Mouse (Mus musculus) kidney, postnatal 14 days (tissue): Measurements from ENCODE around the gene Clic3.

ENCODE experiments used
- DNase-seq: peaks from one replicate; pipeline ENCODE4 v3.0.0; 2022; ENCODE audit warnings: mixed read lengths

Clic3 gene

DNA sequence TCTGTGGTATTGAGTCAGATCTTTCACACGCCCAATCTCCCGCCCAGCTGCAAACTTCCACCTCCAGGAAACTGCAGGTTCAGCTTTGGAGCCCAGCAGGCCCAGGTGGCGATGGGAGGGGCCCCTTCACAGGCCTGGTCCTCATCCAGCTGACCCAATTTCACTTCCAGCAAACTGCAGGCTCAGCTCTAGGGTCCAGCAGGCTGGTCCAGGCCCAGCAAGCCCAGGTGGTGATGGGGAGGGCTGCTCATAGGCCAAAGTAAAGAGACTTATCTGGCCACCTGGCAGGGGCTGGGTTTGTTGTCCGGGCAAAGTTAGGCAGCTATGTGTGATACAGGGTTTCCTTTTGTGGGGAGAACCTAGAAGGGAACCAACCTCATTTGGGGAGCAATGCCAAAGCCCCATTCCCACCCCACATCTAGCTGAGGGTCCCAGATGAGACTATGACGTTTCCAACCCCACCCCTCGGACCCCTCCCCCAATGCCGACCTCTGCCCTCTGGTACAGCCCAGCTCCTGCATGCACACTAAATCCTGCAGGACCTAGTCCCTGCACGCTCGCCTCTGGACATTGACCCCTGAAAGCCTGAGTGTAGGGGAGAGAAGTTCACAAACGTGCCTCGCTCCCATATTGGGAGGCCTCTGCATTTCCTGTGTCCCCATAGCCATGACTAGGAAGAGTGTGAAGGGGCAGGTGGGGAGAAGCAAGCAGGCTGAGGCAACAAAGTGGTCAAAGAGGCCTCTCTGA, 28.4 kb downstream of the Clic3 start:
- peak; percentile 66 for DNase-seq

GRCm38 (mm10) chr2:25487965-25488670, 31.5 kb downstream of the Clic3 start:
- no peak for DNase-seq

DNA sequence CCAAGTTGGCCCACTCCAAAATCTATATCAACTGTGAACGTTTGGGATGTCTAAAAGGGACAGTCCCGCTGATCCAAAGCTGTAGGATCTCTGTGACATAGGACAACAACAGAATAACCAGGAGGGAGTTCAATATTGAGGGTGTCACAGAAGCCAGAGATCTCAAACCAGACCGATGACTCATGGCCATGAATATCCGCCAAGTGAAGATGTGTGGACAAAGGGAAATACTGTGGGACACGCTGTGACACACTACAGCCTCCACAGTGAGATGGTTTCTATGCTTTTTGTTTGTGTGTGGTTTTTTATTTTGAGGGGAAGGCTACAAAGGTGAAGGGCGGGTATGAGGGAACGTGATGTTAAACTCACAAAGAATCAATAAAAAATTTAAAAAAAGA, 32.0 kb downstream of the Clic3 start:
- no peak for DNase-seq

DNA sequence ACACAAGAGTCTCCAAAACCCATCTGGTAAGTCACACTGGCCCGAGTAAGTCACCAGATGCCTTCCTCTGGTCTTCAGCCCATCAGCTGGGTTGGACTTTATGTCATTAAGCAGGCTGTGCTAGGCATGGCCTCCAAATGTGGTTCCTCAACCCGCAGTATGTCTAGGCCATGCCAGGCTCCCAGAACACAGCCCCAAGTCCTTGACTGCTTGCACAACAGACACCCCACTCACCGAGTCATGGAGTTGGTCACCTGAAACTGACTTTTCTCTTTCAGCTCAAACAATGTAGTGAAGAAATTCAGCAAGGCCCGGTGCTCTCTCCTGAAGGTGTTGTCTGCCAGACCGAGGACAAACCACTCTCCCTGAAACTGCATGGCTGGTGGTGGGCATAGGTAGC, 36.4 kb downstream of the Clic3 start:
- DNase-seq: no peak

DNA sequence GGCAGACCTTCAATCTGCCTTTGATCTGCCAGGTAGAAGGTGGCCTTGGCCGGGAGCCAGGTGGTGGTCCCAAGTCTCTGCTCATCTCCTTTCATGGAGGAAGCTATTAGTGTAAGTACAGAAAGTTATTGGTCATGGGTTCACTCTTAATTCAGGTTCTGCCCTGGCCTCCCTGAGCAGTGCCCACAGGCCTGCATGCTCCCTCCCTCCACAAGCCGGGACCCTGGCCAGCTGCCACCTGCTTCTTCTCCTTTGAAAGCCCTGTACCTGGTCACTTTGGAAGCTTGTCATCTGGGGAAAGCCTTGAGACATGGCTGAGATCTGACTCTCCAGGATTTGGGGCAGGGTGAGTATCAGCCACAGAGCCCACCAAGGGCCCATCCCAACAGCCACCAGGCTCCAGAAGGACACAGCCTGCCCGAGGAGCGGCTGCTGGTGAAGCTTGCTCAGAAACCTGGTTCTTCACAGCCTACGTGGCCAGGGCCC, 36.9 kb downstream of the Clic3 start, which contains the start of gene Lcn12:
TSS of gene Lcn12 (minus strand) at position 436 of the 486 bp plus-strand sequence.
- no peak for DNase-seq

DNA sequence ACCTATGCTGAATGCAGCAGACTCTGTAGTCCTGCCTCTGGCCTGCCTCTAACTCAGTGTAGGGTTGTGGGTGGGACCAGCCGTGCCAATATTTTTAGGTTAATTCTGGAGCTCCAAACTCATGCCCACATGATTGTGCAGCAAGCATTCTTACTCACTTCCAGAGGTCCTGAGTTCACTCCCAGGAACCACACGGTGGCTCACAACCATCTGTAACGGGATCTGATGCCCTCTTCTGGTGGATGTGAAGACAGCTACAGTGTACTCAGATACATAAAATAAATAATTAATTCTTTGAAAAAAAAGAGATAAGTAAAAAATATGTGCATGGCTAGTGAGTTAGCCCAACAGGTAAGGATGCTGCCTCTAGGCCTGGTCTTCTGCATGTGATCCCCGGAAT, 39.8 kb downstream of the Clic3 start:
- peak; percentile 34 for DNase-seq

- DNase-seq: no peak
Observed at GRCm38 (mm10) chr2:25497846-25498575, 41.4 kb downstream of the Clic3 start.

- no peak for DNase-seq
Observed at GRCm38 (mm10) chr2:25498622-25499478, 42.2 kb downstream of the Clic3 start.

GRCm38 (mm10) chr2:25500071-25500575, 43.5 kb downstream of the Clic3 start:
- DNase-seq: peak; percentile 25

DNA sequence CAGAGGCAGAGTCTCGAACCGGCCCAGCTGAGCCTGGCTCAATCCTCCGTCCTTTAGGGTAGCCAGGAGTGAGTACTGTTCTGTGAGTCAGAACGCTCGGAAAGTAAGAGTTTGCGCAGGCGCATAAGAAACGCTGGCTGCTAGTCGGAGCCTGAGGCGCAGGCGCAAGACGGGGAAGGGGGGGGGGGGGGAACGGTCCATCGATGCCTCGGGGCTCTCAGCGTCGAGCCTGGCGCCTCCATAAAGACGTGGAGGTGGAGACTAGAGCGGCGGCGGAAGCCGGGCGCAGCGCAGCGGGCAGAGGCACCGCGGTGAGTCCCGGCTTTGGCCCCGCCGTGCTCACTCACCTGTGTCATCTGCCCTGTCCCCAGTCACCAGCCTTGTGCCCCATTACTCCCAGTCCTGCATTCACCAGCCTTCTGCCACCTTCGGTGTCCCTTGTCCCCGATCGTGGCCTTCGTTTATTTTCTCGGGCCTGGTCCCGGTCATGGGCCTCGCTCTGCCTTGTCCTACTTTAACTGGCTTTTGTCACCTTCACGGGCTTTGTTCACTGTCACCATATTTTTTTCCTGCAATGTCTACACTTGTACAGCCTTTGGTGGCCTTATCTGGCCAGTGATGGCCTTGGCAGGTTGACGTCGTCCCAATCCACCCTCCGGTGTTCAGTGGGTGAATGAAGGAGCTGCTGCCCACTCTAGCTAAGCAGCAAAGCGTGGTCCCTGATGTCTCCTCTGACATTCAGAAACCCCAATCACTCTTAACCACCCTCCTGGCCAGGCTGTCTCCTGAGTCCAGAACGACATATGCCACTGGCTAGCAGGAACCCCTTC, 44.2 kb downstream of the Clic3 start, which contains the start of gene Fbxw5:
TSS of gene Fbxw5 (plus strand) at position 175 of the 830 bp plus-strand sequence.
- peak; percentile 94 for DNase-seq

DNA sequence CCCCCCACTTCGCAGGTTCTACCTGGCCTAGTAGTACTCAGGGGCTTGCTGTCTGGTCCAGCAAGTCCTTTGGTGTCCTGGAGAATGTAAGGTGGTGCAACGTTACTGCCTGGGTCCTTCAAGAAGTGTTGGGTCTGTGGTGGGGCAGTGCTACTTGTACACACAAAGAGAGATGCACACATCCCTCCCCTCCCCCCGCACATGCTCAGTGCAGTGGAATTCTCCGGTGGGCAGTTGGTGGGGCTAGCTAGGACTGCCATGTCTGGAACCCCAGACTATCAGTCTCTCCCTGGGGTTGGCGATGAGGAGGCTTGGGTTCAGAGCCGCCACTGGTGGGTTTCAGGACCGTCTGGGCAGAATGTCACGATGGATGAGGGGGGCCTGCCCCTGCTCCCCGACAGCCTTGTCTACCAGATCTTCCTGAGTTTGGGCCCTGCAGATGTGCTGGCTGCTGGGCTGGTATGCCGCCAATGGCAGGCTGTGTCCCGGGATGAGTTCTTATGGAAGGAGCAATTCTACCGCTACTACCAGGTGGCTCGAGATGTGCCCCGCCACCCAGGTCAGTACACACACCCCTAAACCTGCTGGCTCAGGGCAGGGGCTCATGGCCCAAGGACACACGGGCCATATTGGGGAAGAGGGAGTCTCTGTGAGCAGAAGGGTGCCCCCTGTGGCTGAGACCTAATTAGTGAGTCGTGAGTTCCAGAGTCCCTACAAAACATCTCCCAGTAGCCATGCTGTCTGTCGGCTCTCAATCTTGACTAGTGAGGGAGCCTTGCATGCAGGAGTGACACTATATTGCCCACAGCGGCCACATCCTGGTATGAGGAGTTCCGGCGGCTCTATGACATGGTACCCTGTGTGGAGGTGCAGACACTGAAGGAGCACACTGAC, 45.2 kb downstream of the Clic3 start, which contains the start of gene C8g:
TSS of gene C8g (minus strand) at position 127 of the 894 bp plus-strand sequence.
- no peak for DNase-seq

DNA sequence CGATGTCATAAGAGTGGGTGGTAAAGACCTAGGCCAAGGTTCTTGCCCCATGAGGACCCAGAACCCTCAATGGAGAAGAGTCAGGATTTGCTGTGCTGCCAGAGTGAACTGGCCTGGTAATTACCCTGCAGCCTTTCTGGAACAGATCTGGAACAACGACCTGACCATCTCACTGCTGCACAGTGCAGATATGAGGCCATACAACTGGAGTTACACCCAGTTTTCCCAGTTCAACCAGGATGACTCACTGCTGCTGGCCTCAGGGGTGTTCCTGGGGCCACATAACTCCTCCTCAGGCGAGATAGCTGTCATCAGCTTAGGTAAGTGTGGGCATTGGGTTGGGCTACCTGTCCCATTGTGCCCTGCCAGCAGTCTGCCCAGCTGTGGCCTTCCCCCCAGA, 46.1 kb downstream of the Clic3 start:
- DNase-seq: no peak

DNA sequence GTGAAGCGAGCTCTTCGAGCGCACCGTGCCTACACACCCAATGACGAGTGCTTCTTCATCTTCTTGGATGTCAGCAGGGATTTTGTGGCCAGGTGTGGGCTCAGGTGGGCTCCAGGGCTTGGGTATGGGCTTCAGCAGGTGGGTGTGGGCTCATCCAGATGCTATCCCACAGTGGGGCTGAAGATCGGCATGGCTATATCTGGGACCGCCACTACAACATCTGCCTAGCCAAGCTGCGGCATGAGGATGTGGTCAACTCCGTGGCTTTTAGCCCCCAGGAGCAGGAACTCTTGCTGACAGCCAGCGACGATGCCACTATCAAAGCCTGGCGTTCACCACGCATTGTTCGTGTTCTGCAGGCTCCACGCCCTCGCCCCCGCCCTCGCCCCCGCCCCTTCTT, 47.9 kb downstream of the Clic3 start:
- no peak for DNase-seq

- no peak for DNase-seq
Observed at GRCm38 (mm10) chr2:25505000-25505399, 48.4 kb downstream of the Clic3 start.

GRCm38 (mm10) chr2:25505860-25506259, 49.2 kb downstream of the Clic3 start:
- DNase-seq: no peak

DNA sequence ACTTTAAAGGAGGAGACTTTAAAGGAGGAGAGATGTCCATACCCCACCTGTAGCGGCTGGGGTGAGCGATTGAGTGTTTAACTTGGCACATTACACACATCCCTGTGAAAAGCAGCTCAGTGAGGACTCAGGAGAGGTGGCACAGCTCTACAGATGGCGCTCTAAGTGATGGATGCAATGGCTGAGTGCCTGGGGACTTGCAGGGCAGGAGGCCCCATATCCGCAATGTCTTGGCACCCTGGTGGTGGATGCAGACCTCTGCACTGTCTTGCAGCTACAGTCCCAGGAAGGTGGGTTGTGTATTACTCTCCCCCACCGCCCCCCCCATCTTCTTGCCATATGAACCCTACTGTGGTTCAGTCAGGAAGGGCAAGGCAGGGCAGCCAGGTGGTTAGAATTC, 50.3 kb downstream of the Clic3 start:
- peak; percentile 42 for DNase-seq
